Mouse (Mus musculus) forebrain, embryonic 11.5 days (tissue): ENCODE results near the gene Krt14. TPM values are rescaled to one million over a fixed set of nuclear protein-coding genes. Genes with fewer than 3 reads are reported as not detected.

Experiments used
- polyA plus RNA-seq: library from polyadenylated mRNA; unstranded; fragments of >200 nt; fragmentation: Nextera tagmentation; extraction: Ambion mirVana; gene quantifications from 2 replicates; pipeline ENCODE4 v1.2.1, GENCODE M21; 2014

Krt14 gene
- polyA plus RNA-seq, 1 experiment from 2014 or later, result 1.7 TPM

Other genes with a start within 250 kb of the Krt14 start
- gene Krtap29-1, start 228.5 kb downstream of the Krt14 start, polyA plus RNA-seq, result not detected in 2 replicates
- not detected in 2 replicates for gene Krtap16-1, start 221.0 kb downstream of the Krt14 start, polyA plus RNA-seq
- not detected in 2 replicates for gene Krtap17-1, start 213.6 kb downstream of the Krt14 start, polyA plus RNA-seq
- gene Krt33a, start 191.3 kb downstream of the Krt14 start, polyA plus RNA-seq, result not detected in 2 replicates
- gene Krt33b, start 177.7 kb downstream of the Krt14 start, polyA plus RNA-seq, result not detected in 2 replicates
- gene Krt34, start 166.0 kb downstream of the Krt14 start, polyA plus RNA-seq, result not detected in 2 replicates
- not detected in 2 replicates for gene Krt31, start 157.0 kb downstream of the Krt14 start, polyA plus RNA-seq
- not detected in 2 replicates for gene Krt32, start 119.3 kb downstream of the Krt14 start, polyA plus RNA-seq
- gene Krt35, start 111.3 kb downstream of the Krt14 start, polyA plus RNA-seq, result not detected in 2 replicates
- not detected in 2 replicates for gene Krt36, start 101.9 kb downstream of the Krt14 start, polyA plus RNA-seq
- not detected in 2 replicates for gene Krt13, start 86.0 kb downstream of the Krt14 start, polyA plus RNA-seq
- 0.90 and 1.2 TPM in 2 replicates for gene Krt15, start 71.6 kb downstream of the Krt14 start, polyA plus RNA-seq
- gene Krt19, start 58.9 kb downstream of the Krt14 start, polyA plus RNA-seq, result 3.0 and 4.0 TPM in 2 replicates
- gene Krt9, start 14.3 kb downstream of the Krt14 start, polyA plus RNA-seq, result not detected in 2 replicates
- gene Krt16, start 41.4 kb upstream of the Krt14 start, polyA plus RNA-seq, result not detected in 2 replicates
- not detected in 2 replicates for gene Krt17, start 53.5 kb upstream of the Krt14 start, polyA plus RNA-seq
- gene Krt42, start 62.3 kb upstream of the Krt14 start, polyA plus RNA-seq, result not detected in 2 replicates
- gene Eif1, start 112.3 kb upstream of the Krt14 start, polyA plus RNA-seq, result 1,675 and 1,791 TPM in 2 replicates
- gene Gast, start 126.9 kb upstream of the Krt14 start, polyA plus RNA-seq, result 0.69 and 0.79 TPM in 2 replicates
- 39.0 and 46.1 TPM in 2 replicates for gene Hap1, start 148.6 kb upstream of the Krt14 start, polyA plus RNA-seq
- 33.3 and 35.5 TPM in 2 replicates for gene Jup, start 190.2 kb upstream of the Krt14 start, polyA plus RNA-seq
- 17.8 and 18.9 TPM in 2 replicates for gene P3h4, start 207.3 kb upstream of the Krt14 start, polyA plus RNA-seq
- 36.6 and 41.2 TPM in 2 replicates for gene Fkbp10, start 208.1 kb upstream of the Krt14 start, polyA plus RNA-seq
- gene Nt5c3b, start 234.3 kb upstream of the Krt14 start, polyA plus RNA-seq, result 104 and 115 TPM in 2 replicates
- gene Klhl10, start 234.4 kb upstream of the Krt14 start, polyA plus RNA-seq, result 0.41 and 0.85 TPM in 2 replicates